Mouse (Mus musculus): ENCODE data around the gene Nrf1. TPM values are rescaled to one million over a fixed set of nuclear protein-coding genes. Genes with fewer than 3 reads are reported as not detected.

The Nrf1 gene
- polyA plus RNA-seq, 1 experiment from 2014 or later = 34.0 TPM

DNA sequence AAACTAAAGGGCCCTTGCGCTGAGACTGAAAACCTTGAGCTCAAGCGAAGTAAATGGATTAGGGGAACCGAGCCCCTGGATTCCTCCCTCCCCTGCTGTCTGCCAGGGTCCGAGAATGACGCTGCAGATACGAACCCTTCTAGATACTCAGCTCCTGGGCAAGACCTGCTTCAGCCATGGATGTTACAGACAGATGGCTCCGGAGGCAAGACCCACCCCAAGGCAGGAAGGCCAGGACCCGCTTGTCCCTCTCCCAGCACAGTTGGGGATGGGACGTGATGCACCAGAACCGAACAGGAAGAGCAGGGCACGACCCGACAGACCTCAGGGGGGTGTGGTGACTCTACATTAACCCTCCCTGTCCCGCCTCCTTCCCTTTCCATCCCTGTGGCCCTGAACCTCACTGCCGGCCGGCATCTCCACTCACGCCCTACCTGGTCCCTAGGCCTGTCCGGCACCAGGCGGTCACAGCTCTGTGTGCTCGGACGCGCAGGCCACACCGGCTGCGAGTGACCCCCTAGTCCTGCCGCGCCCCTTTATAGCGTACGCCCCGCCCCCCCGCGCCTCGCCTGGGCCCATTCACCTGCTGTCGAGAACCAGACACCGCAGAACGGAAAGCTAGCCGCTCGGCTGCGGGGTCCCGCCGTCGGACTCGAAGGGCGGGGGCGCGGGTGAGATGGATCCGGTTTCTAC, 127.6 kb downstream of the Nrf1 start:
- Histone ChIP-seq H3K36me3 (ENCODE audit: control insufficient read depth, insufficient read depth, low read length) (no peaks in the 10 kb centered on the region), H3K27me3 (ENCODE audit: control insufficient read depth, insufficient read depth, low read length) (peaks cover 97% of the 10 kb centered on the region), H3K4me2 (ENCODE audit: low read length) (peak overlapping the region; percentile 50), H3K9me3 (ENCODE audit: control insufficient read depth, low read length) (0 out of 2 replicates have a peak, but pooled peaks cover 2% of the 10 kb centered on the region), H3K9ac (ENCODE audit: low read length) (no peak overlapping the region), H3K4me3 (ENCODE audit: control insufficient read depth in 1 of 2, insufficient read depth in 1 of 2, low read depth in 1 of 2, low read length in 2 of 2) (peak overlapping the region; percentile 0 to 31; a peak in 3 of 4 replicates), H3K4me1 (ENCODE audit: control insufficient read depth in 2 of 2, insufficient read depth in 2 of 2, low read length in 2 of 2) (peaks cover 15 to 35% of the 10 kb centered on the region in 2 experiments; a peak in 3 of 4 replicates), H3K27ac (replicated peaks in 1 of 2; ENCODE audit: control insufficient read depth in 1 of 2, insufficient read depth in 1 of 2, low read depth in 2 of 2, low read length in 2 of 2) (no peak overlapping the region)
- ATAC-seq (ENCODE audit: insufficient number of reproducible peaks, insufficient read depth, low FRiP score, low read depth) = no peak
- WGBS = 1% methylated on average over 45 of the region's 45 CpGs

DNA sequence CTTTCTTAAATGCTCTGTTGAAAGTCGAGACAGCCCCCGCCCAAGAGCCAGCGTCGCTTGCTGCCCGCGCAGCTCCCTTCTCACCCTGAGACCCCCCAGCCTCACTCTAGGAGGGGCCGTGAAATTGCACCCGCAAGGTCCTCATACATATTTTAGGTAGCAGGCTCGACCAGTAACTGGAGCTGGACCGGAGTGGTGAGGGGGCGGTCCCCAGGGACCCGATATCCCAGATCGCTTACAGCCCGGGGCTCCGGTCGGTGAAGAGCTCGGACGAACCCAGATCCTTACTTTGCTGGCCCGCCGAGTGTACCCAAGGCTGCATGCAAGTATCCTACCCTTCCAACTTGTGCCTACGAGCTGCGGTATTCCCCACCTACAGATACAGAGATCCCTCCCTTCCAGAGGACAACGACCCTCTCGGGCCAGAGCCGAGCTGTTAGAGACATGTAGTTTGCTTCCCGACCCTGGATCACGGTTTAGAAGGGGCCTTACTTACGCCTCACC, 128.2 kb downstream of the Nrf1 start:
- Histone ChIP-seq H3K4me2 (ENCODE audit: low read length) (peak overlapping the region; percentile 50), H3K27ac (replicated peaks in 1 of 2; ENCODE audit: control insufficient read depth in 1 of 2, insufficient read depth in 1 of 2, low read depth in 2 of 2, low read length in 2 of 2) (no peak overlapping the region), H3K36me3 (ENCODE audit: control insufficient read depth, insufficient read depth, low read length) (no peaks in the 10 kb centered on the region), H3K9me3 (ENCODE audit: control insufficient read depth, low read length) (0 out of 2 replicates have a peak, but pooled peaks cover 2% of the 10 kb centered on the region), H3K27me3 (ENCODE audit: control insufficient read depth, insufficient read depth, low read length) (peaks cover 97% of the 10 kb centered on the region), H3K4me3 (ENCODE audit: control insufficient read depth in 1 of 2, insufficient read depth in 1 of 2, low read depth in 1 of 2, low read length in 2 of 2) (peak overlapping the region; percentile 0 to 31; a peak in 3 of 4 replicates), H3K9ac (ENCODE audit: low read length) (no peak overlapping the region), H3K4me1 (ENCODE audit: control insufficient read depth in 2 of 2, insufficient read depth in 2 of 2, low read length in 2 of 2) (peaks cover 15 to 35% of the 10 kb centered on the region in 2 experiments; a peak in 3 of 4 replicates)
- WGBS = 2% methylated on average over 28 of the region's 28 CpGs
- no peak for ATAC-seq (ENCODE audit: insufficient number of reproducible peaks, insufficient read depth, low FRiP score, low read depth)

DNA sequence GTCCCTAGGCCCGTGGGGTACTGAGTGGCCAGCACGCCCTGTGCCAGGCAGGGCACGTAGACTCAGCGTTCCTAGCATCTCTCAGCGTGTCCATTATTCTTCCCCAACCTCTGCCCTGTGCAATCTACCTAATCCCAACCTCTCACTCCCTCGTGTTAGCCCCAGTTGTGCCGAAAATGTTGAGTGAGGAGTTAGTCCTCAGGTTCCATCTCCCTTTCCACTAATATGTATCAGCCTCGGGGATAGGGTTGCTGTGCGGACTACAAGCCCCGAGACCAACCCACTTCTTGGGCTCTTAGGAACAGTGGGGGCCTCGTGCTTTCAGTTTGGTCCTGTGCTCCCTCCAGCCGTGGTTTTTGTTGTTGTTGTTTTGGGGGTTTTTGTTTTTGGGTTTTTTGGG, 128.7 kb downstream of the Nrf1 start:
- H3K36me3 ChIP-seq (ENCODE audit: control insufficient read depth, insufficient read depth, low read length) = no peaks in the 10 kb centered on the region
- ATAC-seq (ENCODE audit: insufficient number of reproducible peaks, insufficient read depth, low FRiP score, low read depth) = no peak
- WGBS = 5% methylated on average over 12 of the region's 12 CpGs
- H3K4me2 ChIP-seq (ENCODE audit: low read length) = peak overlapping the region; percentile 50; the same call in 1 of the 2 replicates
- peaks cover 97% of the 10 kb centered on the region for H3K27me3 ChIP-seq (ENCODE audit: control insufficient read depth, insufficient read depth, low read length)
- peak overlapping the region in 1 of 2 experiments; percentile 31; a peak in 1 of 4 replicates for H3K4me3 ChIP-seq (ENCODE audit: control insufficient read depth in 1 of 2, insufficient read depth in 1 of 2, low read depth in 1 of 2, low read length in 2 of 2)
- H3K9ac ChIP-seq (ENCODE audit: low read length) = no peak overlapping the region
- 0 out of 2 replicates have a peak, but pooled peaks cover 2% of the 10 kb centered on the region for H3K9me3 ChIP-seq (ENCODE audit: control insufficient read depth, low read length)
- peaks cover 13 to 32% of the 10 kb centered on the region in 2 experiments; a peak in 3 of 4 replicates for H3K4me1 ChIP-seq (ENCODE audit: control insufficient read depth in 2 of 2, insufficient read depth in 2 of 2, low read length in 2 of 2)
- H3K27ac ChIP-seq (replicated peaks in 1 of 2; ENCODE audit: control insufficient read depth in 1 of 2, insufficient read depth in 1 of 2, low read depth in 2 of 2, low read length in 2 of 2) = no peak overlapping the region

DNA sequence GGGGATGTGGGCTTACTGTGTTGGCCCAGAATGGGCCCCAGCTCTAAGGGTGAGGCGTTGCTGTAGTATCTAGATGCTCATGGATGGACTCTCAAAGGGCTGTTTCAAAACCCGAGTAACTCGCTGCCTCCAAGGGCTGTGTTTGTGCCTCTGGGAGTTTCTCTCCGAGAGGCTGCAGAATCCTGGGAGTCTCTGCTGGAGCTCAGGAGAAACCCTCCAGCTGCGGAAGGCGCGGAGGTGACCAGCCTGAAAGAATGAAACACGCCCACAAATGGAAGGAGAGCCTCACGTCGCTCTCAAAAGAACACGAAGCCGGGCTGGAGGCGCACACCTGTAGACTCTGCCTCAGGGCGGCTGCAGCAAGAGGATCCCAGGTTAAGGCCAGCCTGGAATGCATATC, 129.5 kb downstream of the Nrf1 start:
- Histone ChIP-seq H3K9me3 (ENCODE audit: control insufficient read depth, low read length) (0 out of 2 replicates have a peak, but pooled peaks cover 2% of the 10 kb centered on the region), H3K4me2 (ENCODE audit: low read length) (no peak overlapping the region), H3K4me1 (ENCODE audit: control insufficient read depth in 2 of 2, insufficient read depth in 2 of 2, low read length in 2 of 2) (peaks cover 13 to 32% of the 10 kb centered on the region in 2 experiments; a peak in 3 of 4 replicates), H3K36me3 (ENCODE audit: control insufficient read depth, insufficient read depth, low read length) (no peaks in the 10 kb centered on the region), H3K27ac (replicated peaks in 1 of 2; ENCODE audit: control insufficient read depth in 1 of 2, insufficient read depth in 1 of 2, low read depth in 2 of 2, low read length in 2 of 2) (no peak overlapping the region), H3K4me3 (ENCODE audit: control insufficient read depth in 1 of 2, insufficient read depth in 1 of 2, low read depth in 1 of 2, low read length in 2 of 2) (no peak overlapping the region), H3K27me3 (ENCODE audit: control insufficient read depth, insufficient read depth, low read length) (peaks cover 97% of the 10 kb centered on the region), H3K9ac (ENCODE audit: low read length) (no peak overlapping the region)
- no peak for ATAC-seq (ENCODE audit: insufficient number of reproducible peaks, insufficient read depth, low FRiP score, low read depth)
- WGBS = 2% methylated on average over 14 of the region's 14 CpGs

DNA sequence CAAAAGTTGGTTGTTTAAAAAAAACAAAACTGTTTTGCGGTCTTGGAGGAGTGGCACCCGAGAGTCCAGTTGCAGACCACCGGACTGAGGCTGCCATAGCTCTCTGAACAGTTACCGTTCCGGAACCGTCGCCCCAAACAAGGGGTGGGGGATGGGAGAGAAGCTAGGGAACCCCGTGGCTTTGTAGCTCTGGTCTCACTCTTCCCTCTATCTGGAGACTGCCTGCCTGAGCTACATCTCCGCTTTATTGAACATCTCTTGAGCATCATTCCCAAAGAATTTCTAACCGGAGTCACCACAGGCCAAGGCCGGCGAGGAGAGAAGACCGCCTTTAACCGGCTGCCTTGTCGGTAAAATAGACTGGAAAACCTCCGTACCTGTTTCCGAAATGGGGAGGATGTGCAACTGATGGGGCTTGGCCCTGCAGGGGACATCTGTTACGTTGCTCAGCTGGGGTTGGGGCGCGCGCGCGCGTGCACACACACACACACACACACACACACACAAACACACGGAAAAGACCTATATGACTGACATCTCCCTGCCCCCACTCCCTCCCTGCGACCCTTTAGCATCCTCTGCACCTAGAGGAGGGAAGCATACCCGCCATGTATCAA, 130.3 kb downstream of the Nrf1 start:
- peaks cover 91% of the 10 kb centered on the region for H3K27me3 ChIP-seq (ENCODE audit: control insufficient read depth, insufficient read depth, low read length)
- H3K9ac ChIP-seq (ENCODE audit: low read length) = no peak overlapping the region
- H3K4me2 ChIP-seq (ENCODE audit: low read length) = no peak overlapping the region
- 0 out of 2 replicates have a peak, but pooled peaks cover 2% of the 10 kb centered on the region for H3K9me3 ChIP-seq (ENCODE audit: control insufficient read depth, low read length)
- H3K36me3 ChIP-seq (ENCODE audit: control insufficient read depth, insufficient read depth, low read length) = no peaks in the 10 kb centered on the region
- ATAC-seq (ENCODE audit: insufficient number of reproducible peaks, insufficient read depth, low FRiP score, low read depth) = no peak
- no peak overlapping the region for H3K4me3 ChIP-seq (ENCODE audit: control insufficient read depth in 1 of 2, insufficient read depth in 1 of 2, low read depth in 1 of 2, low read length in 2 of 2)
- WGBS = 2% methylated on average over 27 of the region's 27 CpGs
- H3K4me1 ChIP-seq (ENCODE audit: control insufficient read depth in 2 of 2, insufficient read depth in 2 of 2, low read length in 2 of 2) = peaks cover 11 to 27% of the 10 kb centered on the region in 2 experiments; a peak in 3 of 4 replicates
- H3K27ac ChIP-seq (replicated peaks in 1 of 2; ENCODE audit: control insufficient read depth in 1 of 2, insufficient read depth in 1 of 2, low read depth in 2 of 2, low read length in 2 of 2) = no peak overlapping the region

DNA sequence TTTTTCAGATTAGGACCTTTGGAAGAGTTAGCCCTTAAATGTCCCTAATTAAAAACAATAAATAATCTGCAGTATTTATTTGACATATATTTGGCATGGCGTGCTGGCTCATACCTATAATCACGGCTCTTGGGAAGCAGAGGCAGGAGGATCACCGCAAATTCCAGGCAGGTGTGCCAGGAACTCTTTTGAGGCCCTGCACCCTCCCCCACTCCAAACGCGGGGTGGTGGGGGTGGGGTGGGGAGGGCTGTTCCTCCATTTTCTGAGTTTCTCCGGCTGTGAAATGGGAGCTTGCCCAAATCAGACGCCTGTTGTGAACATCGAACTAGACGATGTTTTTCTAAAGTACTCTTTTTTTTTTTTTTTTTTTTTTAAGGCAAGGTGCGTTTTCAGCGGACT, 131.3 kb downstream of the Nrf1 start:
- ATAC-seq (ENCODE audit: insufficient number of reproducible peaks, insufficient read depth, low FRiP score, low read depth) = no peak
- Histone ChIP-seq H3K9me3 (ENCODE audit: control insufficient read depth, low read length) (0 out of 2 replicates have a peak, but pooled peaks cover 2% of the 10 kb centered on the region), H3K27ac (replicated peaks in 1 of 2; ENCODE audit: control insufficient read depth in 1 of 2, insufficient read depth in 1 of 2, low read depth in 2 of 2, low read length in 2 of 2) (no peak overlapping the region), H3K4me2 (ENCODE audit: low read length) (no peak overlapping the region), H3K9ac (ENCODE audit: low read length) (no peak overlapping the region), H3K27me3 (ENCODE audit: control insufficient read depth, insufficient read depth, low read length) (peaks cover 82% of the 10 kb centered on the region), H3K4me1 (ENCODE audit: control insufficient read depth in 2 of 2, insufficient read depth in 2 of 2, low read length in 2 of 2) (peaks cover 4 to 18% of the 10 kb centered on the region in 2 experiments; a peak in 3 of 4 replicates), H3K36me3 (ENCODE audit: control insufficient read depth, insufficient read depth, low read length) (no peaks in the 10 kb centered on the region), H3K4me3 (ENCODE audit: control insufficient read depth in 1 of 2, insufficient read depth in 1 of 2, low read depth in 1 of 2, low read length in 2 of 2) (no peak overlapping the region)
- WGBS = 24% methylated on average over 11 of the region's 11 CpGs

DNA sequence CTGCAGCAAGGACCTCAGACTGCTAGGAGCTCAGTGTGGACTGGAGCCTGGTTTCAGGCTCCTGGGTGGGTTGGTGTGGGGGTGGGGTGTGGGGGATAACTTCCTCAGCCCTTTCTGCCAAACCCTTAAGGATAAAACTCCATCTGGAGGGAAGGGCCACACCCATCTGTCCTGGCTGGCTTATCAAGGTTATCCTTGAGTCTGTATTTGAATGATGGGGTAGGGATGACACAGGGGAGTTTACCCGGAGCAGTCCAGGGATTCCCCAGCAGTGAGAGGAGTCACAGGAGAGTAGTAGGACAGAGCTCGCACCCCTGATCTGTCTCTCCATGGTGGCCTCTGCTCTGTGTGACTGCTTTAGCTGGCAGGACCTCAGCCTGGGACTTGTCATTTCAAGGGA, 132.5 kb downstream of the Nrf1 start:
- 34% methylated on average over 2 of the region's 2 CpGs for WGBS
- 0 out of 2 replicates have a peak, but pooled peaks cover 2% of the 10 kb centered on the region for H3K9me3 ChIP-seq (ENCODE audit: control insufficient read depth, low read length)
- ATAC-seq (ENCODE audit: insufficient number of reproducible peaks, insufficient read depth, low FRiP score, low read depth) = no peak
- H3K4me2 ChIP-seq (ENCODE audit: low read length) = no peak overlapping the region
- H3K9ac ChIP-seq (ENCODE audit: low read length) = no peak overlapping the region
- peaks cover 4 to 9% of the 10 kb centered on the region in 2 experiments; a peak in 3 of 4 replicates for H3K4me1 ChIP-seq (ENCODE audit: control insufficient read depth in 2 of 2, insufficient read depth in 2 of 2, low read length in 2 of 2)
- no peak overlapping the region for H3K4me3 ChIP-seq (ENCODE audit: control insufficient read depth in 1 of 2, insufficient read depth in 1 of 2, low read depth in 1 of 2, low read length in 2 of 2)
- H3K36me3 ChIP-seq (ENCODE audit: control insufficient read depth, insufficient read depth, low read length) = no peaks in the 10 kb centered on the region
- H3K27ac ChIP-seq (replicated peaks in 1 of 2; ENCODE audit: control insufficient read depth in 1 of 2, insufficient read depth in 1 of 2, low read depth in 2 of 2, low read length in 2 of 2) = no peak overlapping the region
- H3K27me3 ChIP-seq (ENCODE audit: control insufficient read depth, insufficient read depth, low read length) = peaks cover 69% of the 10 kb centered on the region

Measured in heart, embryonic 14.5 days (tissue).